In the genomic region with DNA sequence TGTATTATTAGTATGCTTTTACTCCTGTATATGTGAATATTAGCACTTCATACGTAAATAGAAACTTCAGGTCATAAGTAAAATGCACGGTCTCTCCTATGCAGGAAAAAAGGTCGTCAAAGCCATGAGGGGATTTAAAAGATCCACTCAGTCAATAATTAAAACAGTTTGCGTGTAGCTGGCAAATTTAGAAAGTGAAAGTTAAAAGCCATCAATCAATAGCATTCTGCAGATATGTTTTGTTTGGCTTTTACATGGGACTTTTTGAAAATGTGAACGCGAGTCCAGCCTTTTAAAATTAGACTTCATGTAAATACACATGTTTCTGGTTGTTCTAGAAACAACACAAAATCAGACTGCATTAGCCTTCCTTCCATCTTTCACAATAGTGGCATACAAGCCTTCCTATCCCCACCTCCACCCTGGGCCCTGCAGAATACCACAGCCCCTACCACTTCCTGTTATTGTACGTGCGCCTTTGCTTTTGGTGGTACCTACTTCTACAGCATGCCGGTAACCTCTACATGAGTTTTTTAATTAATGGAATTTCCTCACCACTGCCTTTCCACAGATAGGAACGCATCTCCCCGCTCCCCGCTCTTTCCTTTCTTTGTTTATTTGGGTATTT, we compare ENCODE assay signal across 11 mouse cellular contexts. TPM values are rescaled to one million over a fixed set of nuclear protein-coding genes. Genes with fewer than 3 reads are reported as not detected.
DNase-seq lines count a peak whose midpoint lies in the region; ATAC-seq lines count a peak whose summit lies in the region.
"Had no signal": no experiment of that assay in that cellular context is flagged by ENCODE, and none has a peak within 500 bp of the region (broad histone marks: within the 10 kb centered on the region; RNA-seq: fewer than 3 reads in every experiment).

No protein-coding gene starts in this region.

- DNase-seq in embryonic facial prominence, embryonic 10.5 days (ENCODE audit: low spot score), result no peak
- DNase-seq in thymus, postnatal 0 days (ENCODE audit: low spot score), result peak; percentile 91
- no peak for DNase-seq in frontal cortex, postnatal 10 days (ENCODE audit: low spot score in 2 of 2)
- DNase-seq in kidney, postnatal 25 days, result no peak
- DNase-seq: gastrocnemius, postnatal 10 days; right cerebral cortex, postnatal 14 days had no signal

- no peaks in the 10 kb centered on the region for H3K4me1 ChIP-seq in embryonic facial prominence, embryonic 13.5 days
- no peaks in the 10 kb centered on the region for H3K4me1 ChIP-seq in embryonic facial prominence, embryonic 10.5 days
- H3K4me1 ChIP-seq in forebrain, embryonic 16.5 days (replicated peaks; ENCODE audit: control insufficient read depth, insufficient read depth, low read length), result no peaks in the 10 kb centered on the region
- H3K4me1 ChIP-seq: hindbrain, embryonic 15.5 days had no signal

- 70% methylated on average over 12 of the region's 12 CpGs for WGBS in embryonic facial prominence, embryonic 13.5 days
- 83% methylated on average over 12 of the region's 12 CpGs for WGBS in embryonic facial prominence, embryonic 10.5 days
- 92% methylated on average over 12 of the region's 12 CpGs for WGBS in forebrain, embryonic 16.5 days

- H3K27ac ChIP-seq in embryonic facial prominence, embryonic 13.5 days, result peak overlapping the region; percentile 45; the same call in 1 of the 2 replicates
- H3K27ac ChIP-seq in embryonic facial prominence, embryonic 10.5 days (replicated peaks), result no peak overlapping the region
- no peak overlapping the region for H3K27ac ChIP-seq in forebrain, embryonic 16.5 days (ENCODE audit: low read length)
- H3K27ac ChIP-seq: hindbrain, embryonic 15.5 days had no signal

- no peak overlapping the region for H3K9ac ChIP-seq in embryonic facial prominence, embryonic 13.5 days
- no peak overlapping the region for H3K9ac ChIP-seq in forebrain, embryonic 16.5 days (replicated peaks; ENCODE audit: low read depth, low read length)
- H3K9ac ChIP-seq: hindbrain, embryonic 15.5 days had no signal

- no peaks in the 10 kb centered on the region for H3K27me3 ChIP-seq in embryonic facial prominence, embryonic 13.5 days
- no peaks in the 10 kb centered on the region for H3K27me3 ChIP-seq in embryonic facial prominence, embryonic 10.5 days (replicated peaks; ENCODE audit: low read depth, poor library complexity, severe bottlenecking)
- H3K27me3 ChIP-seq in forebrain, embryonic 16.5 days (replicated peaks; ENCODE audit: control insufficient read depth, insufficient read depth, low read length), result no peaks in the 10 kb centered on the region
- H3K27me3 ChIP-seq: hindbrain, embryonic 15.5 days had no signal

- no peak overlapping the region for H3K4me2 ChIP-seq in embryonic facial prominence, embryonic 13.5 days
- no peak overlapping the region for H3K4me2 ChIP-seq in forebrain, embryonic 16.5 days (ENCODE audit: low read length)
- H3K4me2 ChIP-seq: hindbrain, embryonic 15.5 days had no signal

- H3K36me3 ChIP-seq in embryonic facial prominence, embryonic 13.5 days, result no peaks in the 10 kb centered on the region
- no peaks in the 10 kb centered on the region for H3K36me3 ChIP-seq in embryonic facial prominence, embryonic 10.5 days (replicated peaks)
- H3K36me3 ChIP-seq in forebrain, embryonic 16.5 days (ENCODE audit: control insufficient read depth, insufficient read depth), result no peaks in the 10 kb centered on the region
- H3K36me3 ChIP-seq: hindbrain, embryonic 15.5 days had no signal

- H3K9me3 ChIP-seq in embryonic facial prominence, embryonic 13.5 days, result no peaks in the 10 kb centered on the region
- no peaks in the 10 kb centered on the region for H3K9me3 ChIP-seq in embryonic facial prominence, embryonic 10.5 days
- H3K9me3 ChIP-seq in forebrain, embryonic 16.5 days (ENCODE audit: control insufficient read depth, low read length), result no peaks in the 10 kb centered on the region
- H3K9me3 ChIP-seq: hindbrain, embryonic 15.5 days had no signal

- ATAC-seq in embryonic facial prominence, embryonic 13.5 days (ENCODE audit: insufficient number of reproducible peaks, insufficient read depth, low FRiP score, low TSS enrichment, low read depth), result no peak
- ATAC-seq in inflammation-experienced regulatory T-cells, adult 6 months, result peak; percentile 98
- peak; percentile 92 for ATAC-seq in megakaryocyte, adult 5-6 weeks (ENCODE audit: poor library complexity, severe bottlenecking)
- no peak for ATAC-seq in forebrain, embryonic 16.5 days

- H3K4me3 ChIP-seq in embryonic facial prominence, embryonic 13.5 days, result no peak overlapping the region
- no peak overlapping the region for H3K4me3 ChIP-seq in embryonic facial prominence, embryonic 10.5 days
- no peak overlapping the region for H3K4me3 ChIP-seq in forebrain, embryonic 16.5 days (replicated peaks; ENCODE audit: low read length)
- H3K4me3 ChIP-seq: hindbrain, embryonic 15.5 days had no signal

RNA-seq across cellular contexts. Expression of a gene that starts 12.4 kb away (rescaled TPM):
- 9.9 and 10.1 TPM in 2 replicates for polyA plus RNA-seq in embryonic facial prominence, embryonic 13.5 days (2015; fragmentation: Nextera tagmentation; extraction: Ambion mirVana)
- polyA plus RNA-seq in embryonic facial prominence, embryonic 10.5 days (2016; fragmentation: Nextera tagmentation; extraction: Ambion mirVana), result 7.3 and 7.6 TPM in 2 replicates
- polyA plus RNA-seq in inflammation-experienced regulatory T-cells, adult 6 months (2017; shearing (Covaris generic)), result 10 to 100 TPM in 2 of 3 experiments, 1 to 10 TPM in 1; 9.3 to 14.1 (median 12.9) TPM
- total RNA-seq in megakaryocyte, adult 5-6 weeks (2015), result 15.5 and 17.1 TPM in 2 replicates
- 11.5 and 27.5 TPM in 2 replicates for total RNA-seq in megakaryocyte, adult 5-6 weeks (2017)
- 7.7 and 9.3 TPM in 2 replicates for polyA plus RNA-seq in thymus, postnatal 0 days (2015; fragmentation: Nextera tagmentation; extraction: Ambion mirVana)
- 16.4 and 17.6 TPM in 2 replicates for polyA plus RNA-seq in forebrain, embryonic 16.5 days (2015; fragmentation: Nextera tagmentation; extraction: Ambion mirVana)

Comparison
In these comparisons a context has a peak if more than half of its experiments do, and no peak if none do; other contexts are left out.
1. ATAC-seq: peak in inflammation-experienced regulatory T-cells, adult 6 months (single experiment) and megakaryocyte, adult 5-6 weeks (single experiment); none in embryonic facial prominence, embryonic 13.5 days (single experiment) and forebrain, embryonic 16.5 days (single experiment).